Mouse (Mus musculus): ENCODE data around the gene Icos. TPM values are rescaled to one million over a fixed set of nuclear protein-coding genes. Genes with fewer than 3 reads are reported as not detected.

Gene Icos
- polyA plus RNA-seq (2014; fragmentation: Nextera tagmentation; extraction: Ambion mirVana): 0.10 TPM in 1 of 2 replicates, not detected in the other

DNA sequence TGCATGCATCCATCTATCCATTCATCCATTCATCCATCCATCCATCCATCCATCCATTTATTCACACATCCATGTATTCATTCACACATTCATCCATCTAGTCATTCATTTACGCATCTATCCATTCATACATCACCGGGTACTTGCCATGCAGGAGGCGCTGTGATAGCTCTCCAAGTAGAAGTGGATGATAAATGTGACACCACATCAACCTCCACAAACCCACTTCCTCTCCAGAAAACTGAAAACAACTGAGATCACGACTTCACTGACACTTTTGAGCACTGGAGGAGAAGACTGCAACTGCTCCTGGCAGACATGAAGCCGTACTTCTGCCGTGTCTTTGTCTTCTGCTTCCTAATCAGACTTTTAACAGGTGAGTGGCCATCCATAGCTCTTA, at the start of gene Icos:
Icos (plus strand) TSS at position 287 of the 400 bp plus-strand sequence.
- no peak within 1 kb of the TSS for H3K4me2 ChIP-seq (ENCODE audit: low read length)
- H3K9ac ChIP-seq (ENCODE audit: low read length): no peak within 1 kb of the TSS
- no peaks in the 10 kb centered on the region for H3K36me3 ChIP-seq (ENCODE audit: control insufficient read depth, insufficient read depth, low read length)
- no peaks in the 10 kb centered on the region for H3K9me3 ChIP-seq (replicated peaks; ENCODE audit: control insufficient read depth, low read length)
- no peak within 1 kb of the TSS for H3K4me3 ChIP-seq (ENCODE audit: low read depth, low read length)
- 87% methylated on average over 6 of the region's 6 CpGs for WGBS
- H3K27me3 ChIP-seq (replicated peaks; ENCODE audit: control insufficient read depth, insufficient read depth, low read length): no peaks in the 10 kb centered on the region
- ATAC-seq (no peak), DNase-seq (ENCODE audit: low spot score) (no peak)
- H3K27ac ChIP-seq (ENCODE audit: low read depth, low read length): no peak within 1 kb of the TSS
- H3K4me1 ChIP-seq (ENCODE audit: control insufficient read depth, insufficient read depth, low read length): no peaks in the 10 kb centered on the region

DNA sequence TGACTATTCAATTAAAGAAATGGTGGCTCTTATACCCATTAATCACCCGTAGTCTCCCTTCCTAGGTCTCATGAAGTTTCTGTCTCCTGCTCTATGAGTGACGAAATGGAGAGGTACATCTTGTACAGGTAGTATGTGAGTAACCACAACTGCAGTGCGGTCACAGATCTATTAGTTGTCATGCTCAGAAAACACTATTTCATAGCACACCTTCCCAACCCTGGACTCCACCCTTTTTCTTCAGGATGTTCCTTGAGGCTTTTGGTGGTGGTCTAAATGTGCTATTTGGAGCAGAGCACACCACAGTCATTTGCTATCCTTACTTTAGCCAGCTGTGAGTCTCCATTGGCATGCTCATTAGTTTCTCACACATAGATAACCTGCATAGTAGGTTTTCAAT, 48.7 kb upstream of the Icos start:
- ATAC-seq (no peak), DNase-seq (ENCODE audit: low spot score) (no peak)
- WGBS: 90% methylated on average over 3 of the region's 3 CpGs

DNA sequence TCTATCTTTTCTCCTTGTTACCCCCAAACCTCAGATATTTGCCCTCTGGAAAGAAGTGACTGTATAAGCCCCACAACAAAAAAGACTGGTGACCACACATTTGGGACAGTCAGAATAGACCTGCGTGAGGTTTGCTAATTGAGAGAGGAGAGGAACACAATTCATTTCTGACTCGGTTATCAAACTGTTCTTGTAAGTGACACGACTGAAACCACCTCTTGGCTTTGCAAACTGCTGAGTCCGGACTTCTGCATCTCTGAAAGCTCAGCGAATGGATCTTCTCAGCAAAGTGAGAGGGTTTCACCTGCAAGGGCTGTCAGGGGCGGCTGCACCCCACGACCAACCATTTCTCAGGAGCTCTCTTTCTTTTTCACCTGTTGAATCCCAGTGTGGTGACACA, 47.3 kb upstream of the Icos start:
- Histone ChIP-seq H3K4me2 (ENCODE audit: low read length) (no peak overlapping the region), H3K4me3 (ENCODE audit: low read depth, low read length) (no peak overlapping the region), H3K9ac (ENCODE audit: low read length) (no peak overlapping the region), H3K4me1 (ENCODE audit: control insufficient read depth, insufficient read depth, low read length) (no peaks in the 10 kb centered on the region), H3K27me3 (replicated peaks; ENCODE audit: control insufficient read depth, insufficient read depth, low read length) (no peaks in the 10 kb centered on the region), H3K9me3 (replicated peaks; ENCODE audit: control insufficient read depth, low read length) (no peaks in the 10 kb centered on the region), H3K27ac (ENCODE audit: low read depth, low read length) (no peak overlapping the region), H3K36me3 (ENCODE audit: control insufficient read depth, insufficient read depth, low read length) (no peaks in the 10 kb centered on the region)
- ATAC-seq (no peak), DNase-seq (ENCODE audit: low spot score) (no peak)
- WGBS: 84% methylated on average over 7 of the region's 7 CpGs

More for the DNA sequence above, 48.7 kb upstream of the Icos start:
- Histone ChIP-seq H3K27me3 (replicated peaks; ENCODE audit: control insufficient read depth, insufficient read depth, low read length) (no peaks in the 10 kb centered on the region), H3K4me3 (ENCODE audit: low read depth, low read length) (no peak overlapping the region), H3K4me2 (ENCODE audit: low read length) (no peak overlapping the region), H3K4me1 (ENCODE audit: control insufficient read depth, insufficient read depth, low read length) (no peaks in the 10 kb centered on the region), H3K9me3 (replicated peaks; ENCODE audit: control insufficient read depth, low read length) (no peaks in the 10 kb centered on the region), H3K9ac (ENCODE audit: low read length) (no peak overlapping the region), H3K36me3 (ENCODE audit: control insufficient read depth, insufficient read depth, low read length) (no peaks in the 10 kb centered on the region), H3K27ac (ENCODE audit: low read depth, low read length) (no peak overlapping the region)

GRCm38 (mm10) chr1:60935968-60936581, 41.7 kb upstream of the Icos start:
- no peak overlapping the region for H3K4me3 ChIP-seq (ENCODE audit: low read depth, low read length)
- no peaks in the 10 kb centered on the region for H3K27me3 ChIP-seq (replicated peaks; ENCODE audit: control insufficient read depth, insufficient read depth, low read length)
- no peaks in the 10 kb centered on the region for H3K4me1 ChIP-seq (ENCODE audit: control insufficient read depth, insufficient read depth, low read length)
- peak; percentile 44 for DNase-seq (ENCODE audit: low spot score)
- ATAC-seq: peak; percentile 66
- no peaks in the 10 kb centered on the region for H3K9me3 ChIP-seq (replicated peaks; ENCODE audit: control insufficient read depth, low read length)
- no peak overlapping the region for H3K4me2 ChIP-seq (ENCODE audit: low read length)
- no peak overlapping the region for H3K9ac ChIP-seq (ENCODE audit: low read length)
- no peaks in the 10 kb centered on the region for H3K36me3 ChIP-seq (ENCODE audit: control insufficient read depth, insufficient read depth, low read length)
- H3K27ac ChIP-seq (ENCODE audit: low read depth, low read length): no peak overlapping the region
- WGBS: 49% methylated on average over 8 of the region's 8 CpGs

- Histone ChIP-seq H3K27ac (ENCODE audit: low read depth, low read length) (no peak overlapping the region), H3K4me2 (ENCODE audit: low read length) (no peak overlapping the region), H3K27me3 (replicated peaks; ENCODE audit: control insufficient read depth, insufficient read depth, low read length) (no peaks in the 10 kb centered on the region), H3K36me3 (ENCODE audit: control insufficient read depth, insufficient read depth, low read length) (no peaks in the 10 kb centered on the region), H3K9me3 (replicated peaks; ENCODE audit: control insufficient read depth, low read length) (no peaks in the 10 kb centered on the region), H3K4me1 (ENCODE audit: control insufficient read depth, insufficient read depth, low read length) (no peaks in the 10 kb centered on the region), H3K9ac (ENCODE audit: low read length) (no peak overlapping the region), H3K4me3 (ENCODE audit: low read depth, low read length) (no peak overlapping the region)
- WGBS: 86% methylated on average over 6 of the region's 6 CpGs
- ATAC-seq (no peak), DNase-seq (ENCODE audit: low spot score) (no peak)
These were observed 40.6 kb upstream of the Icos start for GRCm38 (mm10) chr1:60936963-60937711.

- no peak for ATAC-seq
- no peak overlapping the region for H3K27ac ChIP-seq (ENCODE audit: low read depth, low read length)
- no peaks in the 10 kb centered on the region for H3K9me3 ChIP-seq (replicated peaks; ENCODE audit: control insufficient read depth, low read length)
- H3K4me3 ChIP-seq (ENCODE audit: low read depth, low read length): no peak overlapping the region
- WGBS: 80% methylated on average over 2 of the region's 2 CpGs
- H3K9ac ChIP-seq (ENCODE audit: low read length): no peak overlapping the region
- no peaks in the 10 kb centered on the region for H3K27me3 ChIP-seq (replicated peaks; ENCODE audit: control insufficient read depth, insufficient read depth, low read length)
- no peak overlapping the region for H3K4me2 ChIP-seq (ENCODE audit: low read length)
- no peak for DNase-seq (ENCODE audit: low spot score)
- no peaks in the 10 kb centered on the region for H3K4me1 ChIP-seq (ENCODE audit: control insufficient read depth, insufficient read depth, low read length)
- no peaks in the 10 kb centered on the region for H3K36me3 ChIP-seq (ENCODE audit: control insufficient read depth, insufficient read depth, low read length)
These were observed 39.5 kb upstream of the Icos start for GRCm38 (mm10) chr1:60938256-60938655.

GRCm38 (mm10) chr1:60938974-60939373, 38.8 kb upstream of the Icos start:
- Histone ChIP-seq H3K9me3 (replicated peaks; ENCODE audit: control insufficient read depth, low read length) (no peaks in the 10 kb centered on the region), H3K4me2 (ENCODE audit: low read length) (no peak overlapping the region), H3K36me3 (ENCODE audit: control insufficient read depth, insufficient read depth, low read length) (no peaks in the 10 kb centered on the region), H3K4me3 (ENCODE audit: low read depth, low read length) (no peak overlapping the region), H3K4me1 (ENCODE audit: control insufficient read depth, insufficient read depth, low read length) (no peaks in the 10 kb centered on the region), H3K27me3 (replicated peaks; ENCODE audit: control insufficient read depth, insufficient read depth, low read length) (no peaks in the 10 kb centered on the region), H3K27ac (ENCODE audit: low read depth, low read length) (no peak overlapping the region), H3K9ac (ENCODE audit: low read length) (no peak overlapping the region)
- 85% methylated on average over 5 of the region's 5 CpGs for WGBS
- ATAC-seq: no peak
- DNase-seq (ENCODE audit: low spot score): no peak

GRCm38 (mm10) chr1:60940023-60940422, 37.7 kb upstream of the Icos start:
- no peak overlapping the region for H3K4me2 ChIP-seq (ENCODE audit: low read length)
- 72% methylated on average over 3 of the region's 3 CpGs for WGBS
- ATAC-seq: no peak

GRCm38 (mm10) chr1:60940620-60941019, 37.1 kb upstream of the Icos start:
- no peak for ATAC-seq
- WGBS: 74% methylated on average over 1 of the region's 1 CpGs

More at GRCm38 (mm10) chr1:60940023-60940422, 37.7 kb upstream of the Icos start:
- Histone ChIP-seq H3K4me3 (ENCODE audit: low read depth, low read length) (no peak overlapping the region), H3K27me3 (replicated peaks; ENCODE audit: control insufficient read depth, insufficient read depth, low read length) (no peaks in the 10 kb centered on the region), H3K36me3 (ENCODE audit: control insufficient read depth, insufficient read depth, low read length) (no peaks in the 10 kb centered on the region), H3K9ac (ENCODE audit: low read length) (no peak overlapping the region), H3K27ac (ENCODE audit: low read depth, low read length) (no peak overlapping the region), H3K4me1 (ENCODE audit: control insufficient read depth, insufficient read depth, low read length) (no peaks in the 10 kb centered on the region), H3K9me3 (replicated peaks; ENCODE audit: control insufficient read depth, low read length) (no peaks in the 10 kb centered on the region)
- DNase-seq (ENCODE audit: low spot score): no peak

More at GRCm38 (mm10) chr1:60940620-60941019, 37.1 kb upstream of the Icos start:
- no peak for DNase-seq (ENCODE audit: low spot score)
- Histone ChIP-seq H3K4me1 (ENCODE audit: control insufficient read depth, insufficient read depth, low read length) (no peaks in the 10 kb centered on the region), H3K36me3 (ENCODE audit: control insufficient read depth, insufficient read depth, low read length) (no peaks in the 10 kb centered on the region), H3K27me3 (replicated peaks; ENCODE audit: control insufficient read depth, insufficient read depth, low read length) (no peaks in the 10 kb centered on the region), H3K4me3 (ENCODE audit: low read depth, low read length) (no peak overlapping the region), H3K9me3 (replicated peaks; ENCODE audit: control insufficient read depth, low read length) (no peaks in the 10 kb centered on the region), H3K4me2 (ENCODE audit: low read length) (no peak overlapping the region), H3K27ac (ENCODE audit: low read depth, low read length) (no peak overlapping the region), H3K9ac (ENCODE audit: low read length) (no peak overlapping the region)
